Mouse (Mus musculus): Measurements from ENCODE around the gene Capn1. TPM values are rescaled to one million over a fixed set of nuclear protein-coding genes. Genes with fewer than 3 reads are reported as not detected.

The Capn1 gene
- polyA plus RNA-seq, 1 experiment from 2014 or later, result 6.8 TPM

DNA sequence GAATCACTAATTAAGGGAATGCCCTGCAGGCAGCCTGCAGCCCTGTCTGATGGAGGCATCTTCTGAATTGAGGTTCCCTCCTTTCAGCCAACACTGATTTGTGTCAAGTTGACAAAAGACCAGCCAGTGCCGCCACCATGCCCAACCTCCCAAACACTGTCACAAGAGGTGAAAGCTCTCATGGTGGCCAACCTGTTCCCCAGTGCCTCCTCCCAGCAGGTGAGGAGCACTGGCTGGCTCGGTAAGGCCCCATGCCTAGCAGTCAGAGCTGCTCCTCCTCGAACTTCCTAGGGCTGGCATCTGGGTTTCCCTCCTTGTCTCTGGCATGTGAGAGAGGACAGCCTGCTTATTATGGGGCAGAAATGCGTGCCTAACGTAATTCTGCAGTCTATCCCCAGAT is 76.0 kb downstream of the Capn1 start:
- no peaks in the 10 kb centered on the region for H3K27me3 ChIP-seq (ENCODE audit: insufficient read depth, low read length)
- no peak overlapping the region for H3K4me3 ChIP-seq (ENCODE audit: low read depth, low read length)
- peaks cover 32% of the 10 kb centered on the region for H3K36me3 ChIP-seq (replicated peaks; ENCODE audit: insufficient read depth, low read length)

More for the DNA sequence above, 76.0 kb downstream of the Capn1 start:
- no peak overlapping the region for H3K27ac ChIP-seq (ENCODE audit: low read depth)
- no peak for TF ChIP-seq CTCF (IDR thresholded peaks at IDR 0.05; ENCODE audit: low read depth)
- TF ChIP-seq EP300 (IDR thresholded peaks at IDR 0.05; ENCODE audit: low read depth), result no peak
- ATAC-seq (no peak), DNase-seq (no peak)
- WGBS (ENCODE audit: insufficient replicate concordance), result 91% methylated on average over 5 of the region's 5 CpGs
- no peak overlapping the region for H3K4me2 ChIP-seq (ENCODE audit: low read depth, low read length)
- H3K9me3 ChIP-seq (ENCODE audit: low read length), result no peaks in the 10 kb centered on the region
- H3K9ac ChIP-seq (replicated peaks), result no peak overlapping the region
- peaks cover 26% of the 10 kb centered on the region for H3K4me1 ChIP-seq (ENCODE audit: insufficient read depth)

Small RNA genes within 50 kb of the gene (microRNA-seq; reads per million reads assigned to microRNA genes)
- 4.5 reads per million, percentile 6 among the genes with 10 or more reads in this experiment for gene Mir6988

Other genes starting within 250 kb of the Capn1 start
- gene Scyl1, start 244.5 kb downstream of the Capn1 start, polyA plus RNA-seq (2015; fragmentation: Nextera tagmentation; extraction: Ambion mirVana), result 16.9 and 17.0 TPM in 2 replicates
- gene Frmd8, start 140.6 kb downstream of the Capn1 start, polyA plus RNA-seq (2015; fragmentation: Nextera tagmentation; extraction: Ambion mirVana), result 8.5 and 9.0 TPM in 2 replicates
- gene Slc25a45, start 138.1 kb downstream of the Capn1 start, polyA plus RNA-seq (2015; fragmentation: Nextera tagmentation; extraction: Ambion mirVana), result 8.4 and 9.1 TPM in 2 replicates
- gene Tigd3, start 121.7 kb downstream of the Capn1 start, polyA plus RNA-seq (2015; fragmentation: Nextera tagmentation; extraction: Ambion mirVana), result 1.5 and 1.7 TPM in 2 replicates
- 28.1 and 32.6 TPM in 2 replicates for gene Dpf2, start 102.9 kb downstream of the Capn1 start, polyA plus RNA-seq (2015; fragmentation: Nextera tagmentation; extraction: Ambion mirVana)
- 3.0 TPM in 2 replicates for gene Cdc42ep2, start 91.1 kb downstream of the Capn1 start, polyA plus RNA-seq (2015; fragmentation: Nextera tagmentation; extraction: Ambion mirVana)
- gene Pola2, start 51.7 kb downstream of the Capn1 start, polyA plus RNA-seq (2015; fragmentation: Nextera tagmentation; extraction: Ambion mirVana), result 19.2 and 21.5 TPM in 2 replicates
- 0.09 TPM in 1 of 2 replicates, not detected in the other for gene Slc22a20, start 29.8 kb downstream of the Capn1 start, polyA plus RNA-seq (2015; fragmentation: Nextera tagmentation; extraction: Ambion mirVana)
- gene Syvn1, start 30.7 kb upstream of the Capn1 start, polyA plus RNA-seq (2015; fragmentation: Nextera tagmentation; extraction: Ambion mirVana), result 12.4 and 15.4 TPM in 2 replicates
- gene Mrpl49, start 41.9 kb upstream of the Capn1 start, polyA plus RNA-seq (2015; fragmentation: Nextera tagmentation; extraction: Ambion mirVana), result 28.2 and 29.6 TPM in 2 replicates
- gene Fau, start 41.9 kb upstream of the Capn1 start, polyA plus RNA-seq (2015; fragmentation: Nextera tagmentation; extraction: Ambion mirVana), result 781 and 784 TPM in 2 replicates
- gene Znhit2, start 45.3 kb upstream of the Capn1 start, polyA plus RNA-seq (2015; fragmentation: Nextera tagmentation; extraction: Ambion mirVana), result 30.2 and 35.8 TPM in 2 replicates
- gene Tm7sf2, start 52.5 kb upstream of the Capn1 start, polyA plus RNA-seq (2015; fragmentation: Nextera tagmentation; extraction: Ambion mirVana), result 42.6 and 44.1 TPM in 2 replicates
- 17.5 and 20.7 TPM in 2 replicates for gene Vps51, start 61.3 kb upstream of the Capn1 start, polyA plus RNA-seq (2015; fragmentation: Nextera tagmentation; extraction: Ambion mirVana)
- gene Tmem262, start 64.1 kb upstream of the Capn1 start, polyA plus RNA-seq (2015; fragmentation: Nextera tagmentation; extraction: Ambion mirVana), result not detected in 2 replicates
- gene Gm28374, start 66.4 kb upstream of the Capn1 start, polyA plus RNA-seq (2015; fragmentation: Nextera tagmentation; extraction: Ambion mirVana), result 0.32 and 0.72 TPM in 2 replicates
- gene Zfpl1, start 69.1 kb upstream of the Capn1 start, polyA plus RNA-seq (2015; fragmentation: Nextera tagmentation; extraction: Ambion mirVana), result 16.9 and 19.9 TPM in 2 replicates
- gene Cdca5, start 69.1 kb upstream of the Capn1 start, polyA plus RNA-seq (2015; fragmentation: Nextera tagmentation; extraction: Ambion mirVana), result 13.5 and 15.0 TPM in 2 replicates
- not detected in 2 replicates for gene AC131692.1, start 78.5 kb upstream of the Capn1 start, polyA plus RNA-seq (2015; fragmentation: Nextera tagmentation; extraction: Ambion mirVana)
- 0.46 and 0.63 TPM in 2 replicates for gene Naaladl1, start 89.9 kb upstream of the Capn1 start, polyA plus RNA-seq (2015; fragmentation: Nextera tagmentation; extraction: Ambion mirVana)
- 15.0 and 15.6 TPM in 2 replicates for gene Sac3d1, start 102.8 kb upstream of the Capn1 start, polyA plus RNA-seq (2015; fragmentation: Nextera tagmentation; extraction: Ambion mirVana)
- gene Snx15, start 112.4 kb upstream of the Capn1 start, polyA plus RNA-seq (2015; fragmentation: Nextera tagmentation; extraction: Ambion mirVana), result 38.6 and 41.6 TPM in 2 replicates
- 0.59 and 1.1 TPM in 2 replicates for gene Batf2, start 125.1 kb upstream of the Capn1 start, polyA plus RNA-seq (2015; fragmentation: Nextera tagmentation; extraction: Ambion mirVana)
- gene Arl2, start 125.7 kb upstream of the Capn1 start, polyA plus RNA-seq (2015; fragmentation: Nextera tagmentation; extraction: Ambion mirVana), result 16.7 and 20.5 TPM in 2 replicates
- gene Majin, start 168.5 kb upstream of the Capn1 start, polyA plus RNA-seq (2015; fragmentation: Nextera tagmentation; extraction: Ambion mirVana), result not detected in 2 replicates
- not detected in 2 replicates for gene Gpha2, start 210.5 kb upstream of the Capn1 start, polyA plus RNA-seq (2015; fragmentation: Nextera tagmentation; extraction: Ambion mirVana)
- 3.2 and 3.8 TPM in 2 replicates for gene Ppp2r5b, start 220.0 kb upstream of the Capn1 start, polyA plus RNA-seq (2015; fragmentation: Nextera tagmentation; extraction: Ambion mirVana)
- 3.4 and 3.8 TPM in 2 replicates for gene Atg2a, start 225.8 kb upstream of the Capn1 start, polyA plus RNA-seq (2015; fragmentation: Nextera tagmentation; extraction: Ambion mirVana)

Measured in liver, postnatal 0 days (tissue).